ENCODE assay signal across 16 mouse cellular contexts in genomic region chr6:22417189-22417588, GRCm38 (mm10).
A peak's percentile ranks its signal among the peaks of the same experiment; 100 is the strongest.
DNase-seq lines count a peak whose midpoint lies in the region; ATAC-seq lines count a peak whose summit lies in the region.
"Had no signal": no experiment of that assay in that cellular context is flagged by ENCODE, and none has a peak within 500 bp of the region (broad histone marks: within the 10 kb centered on the region; RNA-seq: fewer than 3 reads in every experiment).

No protein-coding gene starts in this region.

- H3K4me2 ChIP-seq in intestine, embryonic 15.5 days (replicated peaks) = no peak overlapping the region
- no peak overlapping the region for H3K4me2 ChIP-seq in midbrain, embryonic 16.5 days (ENCODE audit: low read length)
- H3K4me2 ChIP-seq: heart, embryonic 15.5 days; liver, embryonic 15.5 days; midbrain, embryonic 12.5 days; neural tube, embryonic 12.5 days had no signal

- no peak overlapping the region for H3K27ac ChIP-seq in intestine, embryonic 15.5 days
- H3K27ac ChIP-seq in midbrain, embryonic 16.5 days (ENCODE audit: low read length) = no peak overlapping the region
- H3K27ac ChIP-seq: heart, embryonic 15.5 days; left cerebral cortex, adult 2 months; liver, embryonic 15.5 days; midbrain, embryonic 12.5 days; neural tube, embryonic 12.5 days had no signal

- intact Hi-C loops in heart, postnatal 25 days (cut with DNase I) = no loop called here

- no peak overlapping the region for H3K4me3 ChIP-seq in intestine, embryonic 15.5 days (replicated peaks)
- no peak overlapping the region for H3K4me3 ChIP-seq in midbrain, embryonic 16.5 days (ENCODE audit: low read depth, low read length)
- H3K4me3 ChIP-seq: heart, embryonic 15.5 days; left cerebral cortex, adult 2 months; liver, embryonic 15.5 days; midbrain, embryonic 12.5 days; neural tube, embryonic 12.5 days had no signal

- H3K4me1 ChIP-seq in intestine, embryonic 15.5 days (replicated peaks) = no peaks in the 10 kb centered on the region
- no peaks in the 10 kb centered on the region for H3K4me1 ChIP-seq in midbrain, embryonic 16.5 days (ENCODE audit: control insufficient read depth, insufficient read depth, low read length)
- H3K4me1 ChIP-seq: liver, embryonic 15.5 days; midbrain, embryonic 12.5 days; neural tube, embryonic 12.5 days had no signal

- no peaks in the 10 kb centered on the region for H3K27me3 ChIP-seq in intestine, embryonic 15.5 days (replicated peaks)
- H3K27me3 ChIP-seq in midbrain, embryonic 16.5 days (ENCODE audit: control insufficient read depth, insufficient read depth, low read depth, low read length) = no peaks in the 10 kb centered on the region
- H3K27me3 ChIP-seq: heart, embryonic 15.5 days; liver, embryonic 15.5 days; midbrain, embryonic 12.5 days; neural tube, embryonic 12.5 days had no signal

- WGBS in intestine, embryonic 15.5 days = 65% methylated on average over 2 of the region's 2 CpGs
- 51% methylated on average over 2 of the region's 2 CpGs for WGBS in midbrain, embryonic 16.5 days

- peak; percentile 38 to 83 for DNase-seq in adrenal gland, adult (ENCODE audit: inconsistent age in 2 of 2, low spot score in 1 of 2)
- no peak for DNase-seq in adrenal gland, postnatal 4 days (ENCODE audit: low spot score in 2 of 2)
- peak; percentile 10 for DNase-seq in ZHBTc4 (ENCODE audit: low read depth, low spot score)
- DNase-seq in kidney, postnatal 25 days = peak; percentile 38 to 56
- no peak for DNase-seq in heart, postnatal 25 days (ENCODE audit: low spot score)
- no peak for DNase-seq in ovary, adult 18-20 months (ENCODE audit: low spot score)
- DNase-seq: cerebellum, adult 11-12 months; right cerebral cortex, postnatal 25 days had no signal

- peak; percentile 85 for ATAC-seq in intestine, embryonic 15.5 days
- no peak for ATAC-seq in midbrain, embryonic 16.5 days
- ATAC-seq: activated CD4-positive, CD25-positive, alpha-beta regulatory T cell, adult 4 months had no signal

- H3K9me3 ChIP-seq in intestine, embryonic 15.5 days = no peaks in the 10 kb centered on the region
- no peaks in the 10 kb centered on the region for H3K9me3 ChIP-seq in midbrain, embryonic 16.5 days (replicated peaks; ENCODE audit: control insufficient read depth, low read length, poor library complexity, severe bottlenecking)
- H3K9me3 ChIP-seq: heart, embryonic 15.5 days; liver, embryonic 15.5 days; midbrain, embryonic 12.5 days; neural tube, embryonic 12.5 days had no signal

- H3K36me3 ChIP-seq in intestine, embryonic 15.5 days = no peaks in the 10 kb centered on the region
- no peaks in the 10 kb centered on the region for H3K36me3 ChIP-seq in midbrain, embryonic 16.5 days (ENCODE audit: control insufficient read depth, insufficient read depth, low read length)
- H3K36me3 ChIP-seq: heart, embryonic 15.5 days; liver, embryonic 15.5 days; midbrain, embryonic 12.5 days; neural tube, embryonic 12.5 days had no signal

- no peak overlapping the region for H3K9ac ChIP-seq in intestine, embryonic 15.5 days
- H3K9ac ChIP-seq in midbrain, embryonic 16.5 days (ENCODE audit: low read depth, low read length) = no peak overlapping the region
- H3K9ac ChIP-seq: heart, embryonic 15.5 days; liver, embryonic 15.5 days; midbrain, embryonic 12.5 days; neural tube, embryonic 12.5 days had no signal

Comparison
In these comparisons a context has a peak if more than half of its experiments do, and no peak if none do; other contexts are left out.
1. DNase-seq: peak in adrenal gland, adult (2 of 2), ZHBTc4 (single experiment) and kidney, postnatal 25 days (2 of 2); none in adrenal gland, postnatal 4 days (0 of 2), heart, postnatal 25 days (single experiment) and ovary, adult 18-20 months (single experiment).